Mouse (Mus musculus) embryo, embryonic 10.5 days (tissue): ENCODE data around the gene Farsa.
"Not testable (repeated sequence)": the region's sequence is repeated elsewhere in the genome, so short reads cannot be mapped to it uniquely, and the experiment has no call there.

Experiments used
- DNase-seq: peaks from one replicate; pipeline ENCODE4 v3.0.0-alpha.2; 2015; ENCODE audit warnings: low spot score

Gene Farsa

GRCm38 (mm10) chr8:84874339-84874738 is 17.6 kb downstream of the Farsa start:
- no peak for DNase-seq

- no peak for DNase-seq
These were observed 20.7 kb downstream of the Farsa start for GRCm38 (mm10) chr8:84877297-84878035.

GRCm38 (mm10) chr8:84878915-84879314 is 22.1 kb downstream of the Farsa start:
- DNase-seq: no peak

- no peak for DNase-seq
These were observed 27.9 kb downstream of the Farsa start for GRCm38 (mm10) chr8:84884728-84885127.

GRCm38 (mm10) chr8:84888280-84888679 is 31.5 kb downstream of the Farsa start:
- no peak for DNase-seq

GRCm38 (mm10) chr8:84889141-84889540 is 32.4 kb downstream of the Farsa start:
- no peak for DNase-seq

GRCm38 (mm10) chr8:84892993-84893708 is 36.4 kb downstream of the Farsa start:
- DNase-seq: no peak

GRCm38 (mm10) chr8:84893709-84894134 is 36.9 kb downstream of the Farsa start, which contains the start of gene Gcdh:
TSS of gene Gcdh (minus strand) at chr8:84893921.
- peak; percentile 98 for DNase-seq

- no peak for DNase-seq
These were observed 39.2 kb downstream of the Farsa start for GRCm38 (mm10) chr8:84895963-84896362.

- DNase-seq: no peak
These were observed 44.3 kb downstream of the Farsa start for GRCm38 (mm10) chr8:84901071-84901470.

- no peak for DNase-seq
These were observed 45.0 kb downstream of the Farsa start, which contains the start of gene Klf1 for GRCm38 (mm10) chr8:84901752-84902151. TSS of gene Klf1 (plus strand) at chr8:84901928.

GRCm38 (mm10) chr8:84902367-84902919 is 45.7 kb downstream of the Farsa start:
- DNase-seq: peak; percentile 44

GRCm38 (mm10) chr8:84902920-84903661 is 46.3 kb downstream of the Farsa start:
- DNase-seq: peak; percentile 89

GRCm38 (mm10) chr8:84904351-84904750 is 47.6 kb downstream of the Farsa start:
- no peak for DNase-seq

- DNase-seq: no peak
These were observed 50.2 kb downstream of the Farsa start for GRCm38 (mm10) chr8:84907037-84907436.

- no peak for DNase-seq
These were observed 50.7 kb downstream of the Farsa start for GRCm38 (mm10) chr8:84907493-84907892.

GRCm38 (mm10) chr8:84907979-84908378 is 51.2 kb downstream of the Farsa start:
- not testable (repeated sequence) for DNase-seq

GRCm38 (mm10) chr8:84908421-84909161 is 51.8 kb downstream of the Farsa start, which contains the start of gene Dnase2a:
TSS of gene Dnase2a (plus strand) at chr8:84908560.
- peak; percentile 99 for DNase-seq

- no peak for DNase-seq
These were observed 52.5 kb downstream of the Farsa start for GRCm38 (mm10) chr8:84909162-84909767.

GRCm38 (mm10) chr8:84909949-84910348 is 53.2 kb downstream of the Farsa start:
- no peak for DNase-seq

GRCm38 (mm10) chr8:84910551-84910950 is 53.8 kb downstream of the Farsa start:
- DNase-seq: no peak
